9 mouse cellular contexts compared by ENCODE assay signal in the genomic region with DNA sequence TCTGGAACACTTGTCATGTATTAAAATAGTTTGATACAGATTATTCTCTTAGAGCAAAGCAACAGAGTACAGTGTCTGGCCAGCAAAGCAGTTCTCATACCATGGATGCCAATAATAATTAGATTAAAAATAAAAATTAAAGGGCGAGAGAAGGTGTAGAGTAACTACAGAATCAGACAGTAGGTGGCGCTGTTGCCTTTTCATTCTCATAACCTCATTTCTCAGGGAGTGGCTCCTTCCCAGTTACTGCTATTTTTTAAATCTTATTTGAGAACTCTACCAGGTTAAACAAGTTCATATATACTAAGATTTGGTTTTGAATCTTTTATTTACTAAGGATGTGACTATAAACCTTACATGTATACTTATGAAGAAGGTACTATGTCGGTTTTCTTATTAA.
DNase-seq lines count a peak whose midpoint lies in the region; ATAC-seq and TF ChIP-seq lines count a peak whose summit lies in the region.
"Had no signal": no experiment of that assay in that cellular context is flagged by ENCODE, and none has a peak within 500 bp of the region (broad histone marks: within the 10 kb centered on the region; RNA-seq: fewer than 3 reads in every experiment).

No protein-coding gene starts in this region.

- TF ChIP-seq POLR2A in cerebellum, adult 2 months (IDR thresholded peaks at IDR 0.05; ENCODE audit: borderline replicate concordance, insufficient read depth, low read length), result no peak

- H3K4me2 ChIP-seq in midbrain, embryonic 15.5 days, result no peak overlapping the region
- H3K4me2 ChIP-seq: limb, embryonic 12.5 days had no signal

- H3K4me3 ChIP-seq in cerebellum, adult 2 months (replicated peaks; ENCODE audit: insufficient read depth, low read depth, low read length), result no peak overlapping the region
- H3K4me3 ChIP-seq in midbrain, embryonic 15.5 days, result no peak overlapping the region
- H3K4me3 ChIP-seq: limb, embryonic 12.5 days had no signal

- TF ChIP-seq CTCF in cerebellum, adult 2 months (IDR thresholded peaks at IDR 0.05; ENCODE audit: borderline replicate concordance, insufficient read depth, low read depth, low read length), result peak; percentile 45; the same call in 1 of the 2 replicates

- H3K9me3 ChIP-seq in midbrain, embryonic 15.5 days, result no peaks in the 10 kb centered on the region
- H3K9me3 ChIP-seq: limb, embryonic 12.5 days had no signal

- H3K36me3 ChIP-seq in midbrain, embryonic 15.5 days (replicated peaks), result no peaks in the 10 kb centered on the region
- H3K36me3 ChIP-seq: limb, embryonic 12.5 days had no signal

- 32% methylated on average over 3 of the region's 3 CpGs for WGBS in cerebellum, adult 2 months
- WGBS in midbrain, embryonic 15.5 days, result 29% methylated on average over 3 of the region's 3 CpGs

- no peak overlapping the region for H3K27ac ChIP-seq in cerebellum, adult 2 months (ENCODE audit: insufficient read depth, low read length)
- H3K27ac ChIP-seq in midbrain, embryonic 15.5 days, result no peak overlapping the region
- H3K27ac ChIP-seq: limb, embryonic 12.5 days had no signal

- DNase-seq in heart, postnatal 14 days, result peak; percentile 16 to 60
- no peak for DNase-seq in heart, postnatal 25 days (ENCODE audit: low spot score)
- DNase-seq in ES-CJ7 (ENCODE audit: low read depth, low spot score), result peak; percentile 33
- peak; percentile 9 to 15 for DNase-seq in cerebellum, adult 2 months
- DNase-seq in forelimb bud, embryonic 11.5 days (ENCODE audit: low read depth, low spot score), result peak; percentile 68
- peak; percentile 23 for DNase-seq in left cerebral cortex, adult 11 months (ENCODE audit: low spot score)

- no peaks in the 10 kb centered on the region for H3K4me1 ChIP-seq in cerebellum, adult 2 months (ENCODE audit: control insufficient read depth, insufficient read depth, low read length)
- H3K4me1 ChIP-seq in midbrain, embryonic 15.5 days, result no peaks in the 10 kb centered on the region
- H3K4me1 ChIP-seq: limb, embryonic 12.5 days had no signal

- intact Hi-C loops in heart, postnatal 14 days (cut with DNase I), result no loop called here
- intact Hi-C loops in heart, postnatal 25 days (cut with DNase I), result no loop called here

- H3K9ac ChIP-seq in midbrain, embryonic 15.5 days, result no peak overlapping the region
- H3K9ac ChIP-seq: limb, embryonic 12.5 days had no signal

- no peaks in the 10 kb centered on the region for H3K27me3 ChIP-seq in cerebellum, adult 2 months (ENCODE audit: control insufficient read depth, insufficient read depth, low read length)
- H3K27me3 ChIP-seq in midbrain, embryonic 15.5 days (replicated peaks), result no peaks in the 10 kb centered on the region
- H3K27me3 ChIP-seq: limb, embryonic 12.5 days had no signal

- peak; percentile 72; the same call in 1 of the 2 replicates for ATAC-seq in midbrain, embryonic 15.5 days (replicated peaks)
- no peak for ATAC-seq in inflammation-experienced regulatory T-cells, adult 6 months
